Mouse (Mus musculus): Measurements from ENCODE around the gene Gosr2. TPM values are rescaled to one million over a fixed set of nuclear protein-coding genes. Genes with fewer than 3 reads are reported as not detected.

Gene Gosr2
- polyA plus RNA-seq, 1 experiment from 2014 or later = 85.0 TPM

- no peak for TF ChIP-seq CTCF (IDR thresholded peaks at IDR 0.05; ENCODE audit: low read depth)
- DNase-seq (no peak), ATAC-seq (ENCODE audit: insufficient read depth) (no peak)
- WGBS = 84% methylated on average over 7 of the region's 7 CpGs
- no peaks in the 10 kb centered on the region for H3K36me3 ChIP-seq (ENCODE audit: insufficient read depth)
- H3K9ac ChIP-seq = no peak overlapping the region
- no peak overlapping the region for H3K4me2 ChIP-seq
- H3K4me1 ChIP-seq (ENCODE audit: insufficient read depth) = no peaks in the 10 kb centered on the region
- H3K4me3 ChIP-seq (ENCODE audit: low read depth, low read length) = no peak overlapping the region
- H3K9me3 ChIP-seq (ENCODE audit: low read depth, low read length) = no peaks in the 10 kb centered on the region
- H3K27ac ChIP-seq (ENCODE audit: low read depth) = no peak overlapping the region
- peaks cover 5% of the 10 kb centered on the region for H3K27me3 ChIP-seq (ENCODE audit: insufficient read depth, low read length)
These were observed 62.9 kb downstream of the Gosr2 start for GRCm38 (mm10) chr11:103634806-103635205.

GRCm38 (mm10) chr11:103627453-103627852 lies 70.2 kb downstream of the Gosr2 start:
- no peaks in the 10 kb centered on the region for H3K4me1 ChIP-seq (ENCODE audit: insufficient read depth)
- WGBS = 74% methylated on average over 23 of the region's 23 CpGs
- H3K36me3 ChIP-seq (ENCODE audit: insufficient read depth) = no peaks in the 10 kb centered on the region
- TF ChIP-seq CTCF (IDR thresholded peaks at IDR 0.05; ENCODE audit: low read depth) = no peak
- ATAC-seq (ENCODE audit: insufficient read depth) (no peak), DNase-seq (no peak)
- no peak overlapping the region for H3K27ac ChIP-seq (ENCODE audit: low read depth)
- no peak overlapping the region for H3K4me2 ChIP-seq
- H3K9me3 ChIP-seq (ENCODE audit: low read depth, low read length) = no peaks in the 10 kb centered on the region
- no peak overlapping the region for H3K9ac ChIP-seq
- H3K4me3 ChIP-seq (ENCODE audit: low read depth, low read length) = no peak overlapping the region
- no peaks in the 10 kb centered on the region for H3K27me3 ChIP-seq (ENCODE audit: insufficient read depth, low read length)

Other genes with a start within 250 kb of the Gosr2 start
- not detected in 2 replicates for gene Lrrc37a, start 193.3 kb downstream of the Gosr2 start, polyA plus RNA-seq (2014; fragmentation: Nextera tagmentation; extraction: Ambion mirVana)
- gene Gm884, start 76.8 kb downstream of the Gosr2 start, polyA plus RNA-seq (2014; fragmentation: Nextera tagmentation; extraction: Ambion mirVana) = not detected in 2 replicates
- gene Lyzl6, start 59.0 kb downstream of the Gosr2 start, polyA plus RNA-seq (2014; fragmentation: Nextera tagmentation; extraction: Ambion mirVana) = not detected in 2 replicates
- not detected in 2 replicates for gene Rprml, start 48.3 kb downstream of the Gosr2 start, polyA plus RNA-seq (2014; fragmentation: Nextera tagmentation; extraction: Ambion mirVana)
- gene Wnt9b, start 51.9 kb upstream of the Gosr2 start, polyA plus RNA-seq (2014; fragmentation: Nextera tagmentation; extraction: Ambion mirVana) = not detected in 2 replicates
- 0.18 TPM in 2 replicates for gene Wnt3, start 76.3 kb upstream of the Gosr2 start, polyA plus RNA-seq (2014; fragmentation: Nextera tagmentation; extraction: Ambion mirVana)

Measured in lung, embryonic 14.5 days (tissue).